In the genomic region with DNA sequence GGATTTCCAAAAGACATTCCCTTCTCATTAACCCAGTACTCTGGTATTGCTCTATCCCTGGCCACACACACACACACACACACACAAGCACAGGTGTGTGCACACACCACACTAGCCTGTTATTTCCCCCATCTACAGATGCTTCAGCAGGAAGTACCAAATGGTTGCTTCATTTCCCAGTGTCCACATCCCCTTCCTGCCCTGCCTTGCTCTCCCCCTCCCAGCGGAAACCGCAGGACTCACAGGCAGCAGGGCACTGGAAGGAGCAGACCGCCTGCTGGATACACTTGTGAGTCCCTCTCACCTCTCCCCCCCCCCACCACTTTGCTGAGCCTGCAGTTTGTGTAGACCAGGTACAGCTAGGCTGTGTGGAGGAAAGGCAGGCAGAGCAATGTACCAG, we compare ENCODE assay signal across 8 mouse cellular contexts. TPM values are rescaled to one million over a fixed set of nuclear protein-coding genes. Genes with fewer than 3 reads are reported as not detected.
DNase-seq lines count a peak whose midpoint lies in the region; ATAC-seq lines count a peak whose summit lies in the region.

No protein-coding gene starts in this region.

- WGBS in kidney, embryonic 15.5 days, result 21% methylated on average over 3 of the region's 3 CpGs

- H3K4me3 ChIP-seq in kidney, embryonic 15.5 days (replicated peaks), result no peak overlapping the region

- H3K9ac ChIP-seq in kidney, embryonic 15.5 days, result no peak overlapping the region

- ATAC-seq in erythroid progenitor cell, adult 5-6 weeks (replicated peaks; ENCODE audit: low FRiP score, poor library complexity, severe bottlenecking), result peak; percentile 34; the same call in 1 of the 2 replicates
- ATAC-seq in kidney, embryonic 15.5 days (replicated peaks; ENCODE audit: low FRiP score), result 0 out of 2 replicates have a peak, but pooled peaks have one; percentile 26
- peak; percentile 95 for ATAC-seq in megakaryocyte, adult 5-6 weeks (ENCODE audit: poor library complexity, severe bottlenecking)
- ATAC-seq in erythroblast, adult 5-6 weeks (replicated peaks; ENCODE audit: low FRiP score, poor library complexity, severe bottlenecking), result no peak

- no peaks in the 10 kb centered on the region for H3K27me3 ChIP-seq in kidney, embryonic 15.5 days

- no peaks in the 10 kb centered on the region for H3K9me3 ChIP-seq in kidney, embryonic 15.5 days (replicated peaks)

- peak; percentile 76 to 91 for DNase-seq in heart, adult 18-20 months
- no peak for DNase-seq in heart, postnatal 4 days
- DNase-seq in urinary bladder, postnatal 4 days (ENCODE audit: low spot score in 2 of 2), result no peak
- no peak for DNase-seq in urinary bladder, postnatal 10 days (ENCODE audit: low spot score)

- peak overlapping the region; percentile 70 for H3K27ac ChIP-seq in kidney, embryonic 15.5 days

- 0 out of 2 replicates have a peak overlapping the region, but pooled peaks have one; percentile 2 for H3K4me2 ChIP-seq in kidney, embryonic 15.5 days

- peaks cover 89% of the 10 kb centered on the region for H3K4me1 ChIP-seq in kidney, embryonic 15.5 days

- H3K36me3 ChIP-seq in kidney, embryonic 15.5 days, result no peaks in the 10 kb centered on the region

RNA-seq across cellular contexts. Expression of gene Rcsd1, which starts 18.0 kb away (rescaled TPM):
- 10 to 100 TPM; 66.6 to 67.6 TPM for total RNA-seq in heart, adult 18-20 months (2021)
- total RNA-seq in heart, postnatal 4 days (2021), result 100 to 1,000 TPM; 107 to 115 TPM
- 8.8 and 9.4 TPM in 2 replicates for total RNA-seq in erythroid progenitor cell, adult 5-6 weeks (2015; ENCODE audit: low replicate concordance)
- 19.9 and 23.1 TPM in 2 replicates for total RNA-seq in erythroid progenitor cell, adult 5-6 weeks (2017; ENCODE audit: low replicate concordance)
- 56.2 and 57.8 TPM in 2 replicates for polyA plus RNA-seq in kidney, embryonic 15.5 days (2015; fragmentation: Nextera tagmentation; extraction: Ambion mirVana)
- 82.1 and 88.8 TPM in 2 replicates for total RNA-seq in megakaryocyte, adult 5-6 weeks (2015)
- 184 and 199 TPM in 2 replicates for total RNA-seq in megakaryocyte, adult 5-6 weeks (2017)
- 20.0 and 25.5 TPM in 2 replicates for total RNA-seq in erythroblast, adult 5-6 weeks (2015; ENCODE audit: low replicate concordance)
- 27.2 and 29.6 TPM in 2 replicates for total RNA-seq in erythroblast, adult 5-6 weeks (2017; ENCODE audit: low replicate concordance)

RNA-seq across cellular contexts. Expression of gene Mpzl1, which starts 57.2 kb away (rescaled TPM):
- total RNA-seq in heart, adult 18-20 months (2021), result 10 to 100 TPM; 12.8 to 13.2 TPM
- total RNA-seq in heart, postnatal 4 days (2021), result 10 to 100 TPM; 65.0 to 65.2 TPM
- 2.9 and 31.0 TPM in 2 replicates for total RNA-seq in erythroid progenitor cell, adult 5-6 weeks (2015; ENCODE audit: low replicate concordance)
- total RNA-seq in erythroid progenitor cell, adult 5-6 weeks (2017; ENCODE audit: low replicate concordance), result 3.0 TPM in 1 of 2 replicates, not detected in the other
- polyA plus RNA-seq in kidney, embryonic 15.5 days (2015; fragmentation: Nextera tagmentation; extraction: Ambion mirVana), result 203 and 207 TPM in 2 replicates
- 1.3 and 2.1 TPM in 2 replicates for total RNA-seq in megakaryocyte, adult 5-6 weeks (2015)
- total RNA-seq in megakaryocyte, adult 5-6 weeks (2017), result 0.22 and 3.1 TPM in 2 replicates
- total RNA-seq in erythroblast, adult 5-6 weeks (2015; ENCODE audit: low replicate concordance), result 0.19 and 7.5 TPM in 2 replicates
- total RNA-seq in erythroblast, adult 5-6 weeks (2017; ENCODE audit: low replicate concordance), result 0.51 and 2.0 TPM in 2 replicates

Comparison
In these comparisons a context has a peak if more than half of its experiments do, and no peak if none do; other contexts are left out.
1. DNase-seq: peak in heart, adult 18-20 months (2 of 2); none in heart, postnatal 4 days (single experiment), urinary bladder, postnatal 4 days (0 of 2) and urinary bladder, postnatal 10 days (single experiment).